Mouse (Mus musculus): ENCODE data around the gene Rnf157.

DNA sequence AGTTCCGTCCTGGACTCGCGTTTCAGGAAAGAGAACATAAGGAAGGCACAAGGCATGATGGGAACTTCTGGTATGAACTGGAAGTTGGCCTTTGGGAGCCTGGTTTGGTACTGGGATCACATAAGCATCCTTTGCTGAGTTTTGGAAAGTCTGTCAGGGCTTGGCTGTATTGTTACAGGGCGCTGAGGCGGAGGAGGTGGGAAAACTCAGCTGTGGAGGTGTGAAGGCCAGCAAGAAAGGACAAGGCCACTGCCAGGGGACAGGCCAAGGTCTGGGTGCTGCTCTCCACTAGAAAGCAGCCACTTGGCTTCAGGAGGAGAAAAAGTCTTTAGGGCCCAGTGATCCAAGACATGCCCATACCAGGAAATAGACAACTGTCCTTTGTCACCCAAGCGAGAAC is 30.5 kb upstream of the Rnf157 start:
- no peak for TF ChIP-seq CTCF (IDR thresholded peaks at IDR 0.05; ENCODE audit: insufficient read depth, low read length)
- TF ChIP-seq POLR2A (IDR thresholded peaks at IDR 0.05; ENCODE audit: borderline replicate concordance, extremely low read depth, low read depth, low read length): no peak

All from lung, adult 2 months (tissue).